Mouse (Mus musculus): ENCODE results near the gene Slc4a3.

Gene Slc4a3

GRCm38 (mm10) chr1:75608225-75608624, 62.2 kb downstream of the Slc4a3 start:
- DNase-seq: no peak

DNA sequence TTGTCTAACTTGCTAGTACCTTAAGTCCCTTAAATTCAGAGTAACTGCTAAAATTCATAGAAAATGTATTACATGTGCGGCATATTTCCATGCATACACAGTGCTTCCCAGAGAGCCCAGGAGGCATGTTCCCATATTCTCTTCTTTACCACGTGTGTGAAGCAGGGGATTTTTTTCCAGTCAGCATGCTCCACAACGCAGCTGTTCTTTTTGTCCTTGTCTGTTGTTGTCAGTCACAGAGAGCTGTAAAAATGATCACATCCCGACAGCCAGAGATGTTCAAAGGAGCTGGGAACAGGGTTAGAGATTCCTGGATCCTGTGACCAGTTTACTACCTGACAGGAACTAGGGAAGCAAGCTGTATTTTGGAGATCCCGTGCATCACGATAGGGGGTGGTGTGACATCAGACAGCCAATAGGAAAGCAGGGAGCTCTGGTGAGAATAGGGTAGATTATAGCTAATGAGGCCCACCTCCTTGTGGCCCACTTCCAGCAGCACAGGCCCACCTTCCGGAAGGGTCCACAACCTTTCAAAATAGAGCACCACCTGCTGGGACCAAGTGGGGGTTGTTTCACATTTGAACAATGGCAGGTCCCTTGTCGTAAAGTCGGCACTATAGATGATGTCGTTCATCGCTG, 62.7 kb downstream of the Slc4a3 start:
- no peak for DNase-seq

DNA sequence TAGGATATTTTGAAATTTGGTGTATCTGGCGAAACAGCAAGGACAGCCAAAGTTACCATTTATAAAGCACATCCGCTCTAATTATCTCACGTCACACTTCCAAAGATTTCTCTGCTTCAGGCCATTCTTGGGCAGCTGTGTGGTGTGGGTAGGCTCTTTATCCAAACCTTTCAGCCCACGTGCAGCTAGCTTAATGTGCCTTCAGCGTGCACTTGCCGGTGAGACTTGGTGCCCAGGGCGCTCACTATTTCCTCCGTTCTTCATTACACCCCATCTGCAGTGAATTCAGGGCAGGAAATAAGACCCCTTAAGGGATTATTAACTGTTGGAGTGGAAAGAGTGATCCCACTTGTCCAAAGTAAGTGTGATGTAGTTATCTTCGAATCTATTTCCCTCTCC, 63.2 kb downstream of the Slc4a3 start:
- no peak for DNase-seq

GRCm38 (mm10) chr1:75610553-75610952, 64.5 kb downstream of the Slc4a3 start:
- no peak for DNase-seq
